Mouse (Mus musculus) cerebellum, adult 2 months (tissue): ENCODE measurements around the gene Il10rb.

Experiments used
- CTCF ChIP-seq: fragments of 200-500 bp; IDR thresholded peaks from 2 replicates; pipeline ENCODE4 v1.5.1; 2011; ENCODE audit warnings: low read depth, mild to moderate bottlenecking, control low read depth, low read length, moderate library complexity, borderline replicate concordance; ENCODE audit not compliant: insufficient read depth
- POLR2A ChIP-seq: fragments of 200-500 bp; IDR thresholded peaks from 2 replicates; pipeline ENCODE4 v1.6.1; 2011; ENCODE audit warnings: low read length, control low read depth, borderline replicate concordance; ENCODE audit not compliant: insufficient read depth

- TF ChIP-seq POLR2A (no peak), CTCF (no peak)
Measured at GRCm38 (mm10) chr16:91443211-91443611, 37.2 kb downstream of the Il10rb start.
